Mouse (Mus musculus): ENCODE measurements around the gene Olfr170.
"Not testable (repeated sequence)": the region's sequence is repeated elsewhere in the genome, so short reads cannot be mapped to it uniquely, and the experiment has no call there.

Gene Olfr170

DNA sequence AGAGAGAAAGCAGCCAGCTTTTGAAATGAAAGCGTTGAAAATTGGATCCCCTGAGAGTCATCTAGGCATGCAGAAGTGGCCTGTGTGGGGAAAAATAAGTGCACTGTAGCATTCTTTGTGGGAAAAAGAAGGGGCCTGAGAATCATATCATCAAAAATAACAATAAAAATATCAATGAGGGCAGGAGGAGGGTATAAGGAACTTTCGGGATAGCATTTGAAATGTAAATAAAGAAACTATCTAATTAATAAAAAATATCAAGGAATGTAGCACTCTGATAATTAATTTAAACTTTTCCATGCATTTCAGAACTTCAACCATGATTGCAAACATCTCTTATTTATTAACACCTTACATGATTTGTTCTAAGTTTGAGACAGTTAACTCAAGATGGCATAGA lies at the start of gene Olfr170:
Gene Olfr170, minus strand, starts transcription at position 101 of the 400 bp plus-strand sequence.
- not testable (repeated sequence) for DNase-seq (ENCODE audit: low spot score in 2 of 2)

- DNase-seq (ENCODE audit: low spot score in 2 of 2), result no peak
These were observed 18.1 kb upstream of the Olfr170 start, which contains the start of gene Olfr171 for GRCm38 (mm10) chr16:19629816-19630215. TSS of gene Olfr171 (minus strand) at chr16:19629916.

- DNase-seq (ENCODE audit: low spot score in 2 of 2), result no peak
These were observed 8.5 kb downstream of the Olfr170 start for GRCm38 (mm10) chr16:19603166-19603565.

DNA sequence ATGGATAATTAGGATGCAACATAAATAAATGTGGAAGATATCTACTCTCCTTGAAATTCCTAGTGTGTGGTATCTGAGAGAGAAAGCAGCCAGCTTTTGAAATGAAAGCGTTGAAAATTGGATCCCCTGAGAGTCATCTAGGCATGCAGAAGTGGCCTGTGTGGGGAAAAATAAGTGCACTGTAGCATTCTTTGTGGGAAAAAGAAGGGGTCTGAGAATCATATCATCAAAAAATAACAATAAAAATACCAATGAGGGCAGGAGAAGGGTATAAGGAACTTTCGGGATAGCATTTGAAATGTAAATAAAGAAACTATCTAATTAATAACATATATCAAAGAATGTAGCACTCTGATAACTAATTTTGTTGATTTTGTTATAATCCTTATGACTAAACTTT lies 40.0 kb downstream of the Olfr170 start, which contains the start of gene Olfr169:
Gene Olfr169, minus strand, starts transcription at position 101 of the 400 bp plus-strand sequence.
- not testable (repeated sequence) for DNase-seq (ENCODE audit: low spot score in 2 of 2)
